7 mouse cellular contexts compared by ENCODE assay signal in genomic region chr3:117788800-117789693, GRCm38 (mm10).
DNase-seq lines count a peak whose midpoint lies in the region; ATAC-seq and TF ChIP-seq lines count a peak whose summit lies in the region.

No protein-coding gene starts in this region.

- dilution Hi-C loops in CH12.LX (cut with MboI; ENCODE audit: extremely low pct_ligation_motif_present, extremely low pct_unique_long_range_greater_than_20kb, low sequenced_read_pairs): no loop called here

- H3K79me2 ChIP-seq in CH12.LX (replicated peaks; ENCODE audit: control insufficient read depth, extremely low read depth, insufficient read depth, poor library complexity, severe bottlenecking): no peaks in the 10 kb centered on the region

- H3K4me1 ChIP-seq in CH12.LX (ENCODE audit: control insufficient read depth in 1 of 2, insufficient read depth in 2 of 2): no peaks in the 10 kb centered on the region
- peaks cover 8% of the 10 kb centered on the region; the same call in 1 of the 2 replicates for H3K4me1 ChIP-seq in midbrain, embryonic 15.5 days

- no peak for TF ChIP-seq EP300 in CH12.LX (IDR thresholded peaks at IDR 0.05; ENCODE audit: low read length)

- WGBS in midbrain, embryonic 15.5 days: 57% methylated on average over 14 of the region's 14 CpGs

- DNase-seq in CH12.LX (ENCODE audit: extremely low read depth): peak; percentile 22
- peak; percentile 38 for DNase-seq in R1 (ENCODE audit: low read depth, low spot score)
- DNase-seq in frontal cortex, postnatal 36 days (ENCODE audit: low spot score in 2 of 2): peak; percentile 28 to 70
- peak; percentile 64 for DNase-seq in layer of hippocampus, adult 9-11 months
- DNase-seq in urinary bladder, postnatal 10 days (ENCODE audit: low spot score): no peak
- no peak for DNase-seq in urinary bladder, adult 2 months (ENCODE audit: low spot score)

- no peaks in the 10 kb centered on the region for H3K36me3 ChIP-seq in CH12.LX (replicated peaks in 1 of 2; ENCODE audit: control insufficient read depth in 1 of 2, insufficient read depth in 1 of 2, low read length in 1 of 2)
- no peaks in the 10 kb centered on the region for H3K36me3 ChIP-seq in midbrain, embryonic 15.5 days (replicated peaks)

- in situ Hi-C loops in CH12.LX (cut with MboI; ENCODE audit: low pct_ligation_motif_present, low pct_unique_long_range_greater_than_20kb, low sequenced_read_pairs): no loop called here

- peak in 1 of 2 experiments; percentile 44; a peak in 2 of 4 replicates for TF ChIP-seq CTCF in CH12.LX (conservative IDR thresholded peaks at IDR 0.05 in 1 of 2, IDR thresholded peaks at IDR 0.05 in 1 of 2; ENCODE audit: low read depth in 2 of 2, low read length in 2 of 2)

- H3K4me2 ChIP-seq in CH12.LX (ENCODE audit: insufficient read depth, low read depth, poor library complexity, severe bottlenecking): no peak overlapping the region
- H3K4me2 ChIP-seq in midbrain, embryonic 15.5 days: no peak overlapping the region

- no peak overlapping the region for H3K4me3 ChIP-seq in CH12.LX (replicated peaks in 1 of 3; ENCODE audit: low read depth in 2 of 3, low read length in 2 of 3, poor library complexity in 1 of 3)
- no peak overlapping the region for H3K4me3 ChIP-seq in midbrain, embryonic 15.5 days

- peak; percentile 95 for ATAC-seq in midbrain, embryonic 15.5 days (replicated peaks)

- TF ChIP-seq POLR2A in CH12.LX (IDR thresholded peaks at IDR 0.05; ENCODE audit: low read depth, low read length): no peak

- H3K9ac ChIP-seq in CH12.LX (ENCODE audit: insufficient read depth, low read depth): no peak overlapping the region
- H3K9ac ChIP-seq in midbrain, embryonic 15.5 days: no peak overlapping the region

- H3K27ac ChIP-seq in CH12.LX (ENCODE audit: insufficient read depth, low read depth): no peak overlapping the region
- H3K27ac ChIP-seq in midbrain, embryonic 15.5 days: no peak overlapping the region

- peak; percentile 42 for TF ChIP-seq RAD21 in CH12.LX (IDR thresholded peaks at IDR 0.05; ENCODE audit: low read depth, low read length)

- no peaks in the 10 kb centered on the region for H3K9me3 ChIP-seq in CH12.LX (replicated peaks; ENCODE audit: low read length)
- no peaks in the 10 kb centered on the region for H3K9me3 ChIP-seq in midbrain, embryonic 15.5 days

- H3K27me3 ChIP-seq in CH12.LX (replicated peaks): no peaks in the 10 kb centered on the region
- no peaks in the 10 kb centered on the region for H3K27me3 ChIP-seq in midbrain, embryonic 15.5 days (replicated peaks)

TF ChIP-seq in CH12.LX, 34 proteins besides CTCF, POLR2A, EP300 and RAD21:
- TF ChIP-seq USF1 (IDR thresholded peaks at IDR 0.05; ENCODE audit: low read depth, low read length) (no peak), MAFK (IDR thresholded peaks at IDR 0.05; ENCODE audit: insufficient replicate concordance, low read length) (no peak), IRF4 (IDR thresholded peaks at IDR 0.05; ENCODE audit: low read depth, low read length) (no peak), SMC3 (IDR thresholded peaks at IDR 0.05; ENCODE audit: low read depth, low read length) (peak; percentile 33)

Comparison
In these comparisons a context has a peak if more than half of its experiments do, and no peak if none do; other contexts are left out.
1. DNase-seq: peak in CH12.LX (single experiment), R1 (single experiment), frontal cortex, postnatal 36 days (2 of 2) and layer of hippocampus, adult 9-11 months (single experiment); none in urinary bladder, postnatal 10 days (single experiment) and urinary bladder, adult 2 months (single experiment).